Mouse (Mus musculus): ENCODE results near the gene Rrp7a. TPM values are rescaled to one million over a fixed set of nuclear protein-coding genes. Genes with fewer than 3 reads are reported as not detected.
"Not testable (repeated sequence)": the region's sequence is repeated elsewhere in the genome, so short reads cannot be mapped to it uniquely, and the experiment has no call there.

Gene Rrp7a
- total RNA-seq, 2 experiments from 2014 or later: 37.3 to 46.2 TPM

- no peak for DNase-seq
- intact Hi-C loops (cut with DNase I): loop anchor here (5.0 kb wide), 2 partner anchors 214 to 359 kb away; no protein-coding TSS in a partner anchor
These were observed 36.1 kb upstream of the Rrp7a start for GRCm38 (mm10) chr15:83158587-83159160.

- DNase-seq: no peak
- intact Hi-C loops (cut with DNase I): loop anchor here (1.0 to 5.0 kb wide), 4 partner anchors 15 to 360 kb away; partner anchors contain the start of gene Cyb5r3
These were observed 35.1 kb upstream of the Rrp7a start for GRCm38 (mm10) chr15:83157667-83158064.

- intact Hi-C loops (cut with DNase I): loop anchor here (1.0 to 5.0 kb wide), 4 partner anchors 15 to 360 kb away; partner anchors contain the start of gene Cyb5r3
- DNase-seq: peak; percentile 75 to 87
These were observed 34.5 kb upstream of the Rrp7a start for GRCm38 (mm10) chr15:83156929-83157666.

DNA sequence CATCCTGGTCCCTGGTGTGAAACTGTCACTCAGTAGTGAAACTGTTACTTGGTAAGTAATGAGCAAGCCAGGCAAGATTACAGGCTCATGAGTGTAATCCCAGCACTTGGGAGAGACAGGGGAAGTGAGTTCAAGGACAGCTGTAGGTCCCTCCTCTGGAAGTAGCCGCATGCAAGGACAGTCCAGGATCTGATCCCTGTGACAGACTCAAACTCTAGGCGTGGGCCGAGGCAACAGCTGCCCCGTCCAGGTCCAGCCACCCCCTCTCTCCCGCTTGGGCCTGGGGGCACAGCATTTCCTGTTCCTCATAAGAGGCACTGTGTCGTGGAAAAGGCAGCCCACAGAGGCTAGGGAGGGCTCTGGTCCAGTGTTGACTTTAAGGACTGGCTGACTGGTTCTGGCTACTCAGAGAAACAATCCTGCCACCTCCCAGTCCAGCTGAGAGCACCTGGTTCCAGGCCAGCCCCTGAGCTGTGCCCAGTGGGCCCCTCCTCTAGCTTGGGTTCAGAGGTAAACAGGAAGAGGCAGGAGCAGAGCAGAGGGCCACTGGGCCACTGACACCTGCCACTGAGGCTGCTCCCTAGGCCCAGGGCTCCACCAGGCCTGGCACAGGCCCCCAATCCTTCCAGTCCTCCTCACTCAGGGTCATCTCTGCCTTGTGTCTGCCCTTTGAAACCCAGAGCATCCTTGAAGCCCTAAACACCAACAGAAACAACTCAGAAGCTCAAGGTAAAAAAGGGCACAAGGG lies 33.2 kb upstream of the Rrp7a start:
- no peak for DNase-seq
- intact Hi-C loops (cut with DNase I): loop anchor here (5.0 kb wide), 2 partner anchors 216 to 361 kb away; no protein-coding TSS in a partner anchor

DNA sequence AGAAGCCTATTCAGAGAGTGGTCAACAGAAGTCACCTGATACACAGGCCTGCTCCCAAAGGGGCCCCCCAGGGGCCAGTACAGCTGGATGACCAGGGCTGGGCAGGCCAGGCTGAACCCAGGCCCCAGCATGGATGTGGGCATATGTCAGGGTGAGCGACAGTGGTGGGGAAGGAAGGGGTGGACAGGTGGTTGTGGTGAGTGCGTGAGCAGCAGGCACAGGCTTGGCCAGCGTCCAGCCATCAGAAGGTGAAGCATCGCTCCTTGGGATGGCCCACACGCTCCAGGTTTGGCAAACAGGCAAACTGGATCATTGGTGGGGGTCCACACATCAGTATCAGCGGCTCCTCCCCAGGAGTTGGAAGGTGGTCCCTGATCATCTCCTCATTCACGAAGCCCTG lies 31.7 kb upstream of the Rrp7a start:
- intact Hi-C loops (cut with DNase I): no loop called here
- no peak for DNase-seq

GRCm38 (mm10) chr15:83150694-83151093 lies 28.1 kb upstream of the Rrp7a start:
- intact Hi-C loops (cut with DNase I): no loop called here
- DNase-seq: no peak

GRCm38 (mm10) chr15:83150073-83150442 lies 27.5 kb upstream of the Rrp7a start:
- no peak for DNase-seq
- intact Hi-C loops (cut with DNase I): no loop called here

- intact Hi-C loops (cut with DNase I): loop anchor here (2.0 kb wide), 1 partner anchor 25 kb away; no protein-coding TSS in a partner anchor
- DNase-seq: peak; percentile 98 to 99
These were observed 26.8 kb upstream of the Rrp7a start, which contains the start of gene Poldip3 for GRCm38 (mm10) chr15:83149196-83150072. Gene Poldip3 (minus strand): TSS chr15:83149384.

DNA sequence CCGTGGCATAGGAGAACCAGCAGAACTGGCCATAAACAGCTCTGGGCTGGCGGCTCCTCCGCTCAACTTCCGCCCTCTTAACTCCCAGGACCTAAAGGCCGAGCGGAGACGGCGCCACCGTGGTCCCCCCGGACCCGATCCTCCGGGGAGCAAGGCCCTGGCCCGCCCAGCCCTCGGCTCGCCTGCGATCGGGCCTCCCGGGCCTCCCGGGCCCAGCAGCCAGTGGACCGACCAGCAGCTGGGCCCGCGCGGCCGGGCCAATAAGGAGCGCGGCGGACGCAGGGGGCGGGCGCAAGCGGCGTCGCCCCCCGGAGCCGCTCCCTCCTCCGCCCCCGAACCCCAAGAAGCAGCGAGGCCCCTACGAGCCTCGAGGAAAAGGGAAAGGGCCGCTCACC lies 26.2 kb upstream of the Rrp7a start:
- no peak for DNase-seq
- intact Hi-C loops (cut with DNase I): loop anchor here (2.0 kb wide), 1 partner anchor 24 kb away; no protein-coding TSS in a partner anchor

DNA sequence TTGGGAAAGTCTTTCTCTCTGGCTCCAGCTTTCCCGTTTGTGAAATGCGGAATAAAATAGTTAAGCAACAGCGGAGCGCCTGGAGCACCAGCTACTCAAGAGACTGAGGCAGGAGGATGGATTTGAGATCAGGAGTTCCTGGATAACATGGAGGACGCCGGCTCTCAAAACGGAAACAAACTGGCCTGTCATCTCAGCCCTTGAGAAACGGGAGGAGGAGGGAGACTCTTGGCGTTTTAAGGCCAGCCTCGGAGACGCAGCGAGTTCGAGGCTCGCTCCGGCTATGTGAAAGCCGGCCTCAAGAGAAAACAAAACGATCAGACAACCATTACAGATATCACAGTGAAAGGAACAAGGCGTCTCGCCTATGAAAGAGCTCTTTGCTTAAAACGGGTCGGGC lies 25.8 kb upstream of the Rrp7a start:
- intact Hi-C loops (cut with DNase I): loop anchor here (2.0 kb wide), 1 partner anchor 24 kb away; no protein-coding TSS in a partner anchor
- no peak for DNase-seq

DNA sequence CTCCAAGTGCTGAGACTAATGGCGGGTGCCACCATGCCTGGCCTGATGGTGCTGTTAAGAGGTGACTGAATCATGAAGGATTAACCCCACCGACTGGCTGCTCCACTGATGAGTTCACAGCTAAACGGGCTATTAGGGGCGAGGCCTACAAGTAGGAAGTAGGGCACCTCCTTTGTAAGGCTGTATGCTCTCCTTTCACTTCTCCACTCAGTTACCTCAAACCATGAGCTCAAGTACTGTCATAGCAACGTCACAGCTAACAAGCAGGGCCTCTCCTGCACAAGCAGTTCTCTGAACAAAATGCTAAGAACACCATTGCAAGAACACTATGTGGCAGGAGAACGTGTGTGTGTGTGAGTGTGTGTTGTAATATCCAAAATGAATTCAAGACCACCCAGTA lies 22.9 kb upstream of the Rrp7a start:
- no peak for DNase-seq
- intact Hi-C loops (cut with DNase I): no loop called here

GRCm38 (mm10) chr15:83142861-83143260 lies 20.3 kb upstream of the Rrp7a start:
- intact Hi-C loops (cut with DNase I): no loop called here
- DNase-seq: no peak

- DNase-seq: no peak
- intact Hi-C loops (cut with DNase I): no loop called here
These were observed 13.1 kb upstream of the Rrp7a start for GRCm38 (mm10) chr15:83135654-83136053.

DNA sequence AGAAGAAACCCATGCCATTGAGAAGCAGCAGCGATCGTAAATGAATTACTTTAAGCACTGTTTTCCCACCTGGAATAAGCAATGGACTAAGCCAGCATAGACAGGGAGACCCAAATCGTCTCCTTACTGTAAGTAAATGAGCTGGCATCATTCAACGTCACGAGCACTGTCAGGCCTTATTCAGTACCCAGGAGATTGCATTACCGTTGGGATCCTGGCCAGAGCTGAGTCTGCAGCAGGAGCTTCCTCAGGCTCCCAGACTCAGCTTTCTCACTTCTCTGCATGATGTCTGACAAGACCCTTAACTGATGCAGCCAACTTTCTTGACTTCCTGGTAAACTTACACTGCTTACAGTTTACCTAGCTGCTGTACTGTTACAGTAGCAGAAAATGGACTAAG lies 12.1 kb upstream of the Rrp7a start:
- no peak for DNase-seq
- intact Hi-C loops (cut with DNase I): no loop called here

- DNase-seq: no peak
- intact Hi-C loops (cut with DNase I): no loop called here
These were observed 7.1 kb upstream of the Rrp7a start for GRCm38 (mm10) chr15:83129530-83130231.

GRCm38 (mm10) chr15:83127037-83127436 lies 4.4 kb upstream of the Rrp7a start:
- intact Hi-C loops (cut with DNase I): not testable (repeated sequence)
- peak; percentile 25 to 29 for DNase-seq

- intact Hi-C loops (cut with DNase I): no loop called here
- no peak for DNase-seq
These were observed 4.0 kb upstream of the Rrp7a start for GRCm38 (mm10) chr15:83126582-83126981.

DNA sequence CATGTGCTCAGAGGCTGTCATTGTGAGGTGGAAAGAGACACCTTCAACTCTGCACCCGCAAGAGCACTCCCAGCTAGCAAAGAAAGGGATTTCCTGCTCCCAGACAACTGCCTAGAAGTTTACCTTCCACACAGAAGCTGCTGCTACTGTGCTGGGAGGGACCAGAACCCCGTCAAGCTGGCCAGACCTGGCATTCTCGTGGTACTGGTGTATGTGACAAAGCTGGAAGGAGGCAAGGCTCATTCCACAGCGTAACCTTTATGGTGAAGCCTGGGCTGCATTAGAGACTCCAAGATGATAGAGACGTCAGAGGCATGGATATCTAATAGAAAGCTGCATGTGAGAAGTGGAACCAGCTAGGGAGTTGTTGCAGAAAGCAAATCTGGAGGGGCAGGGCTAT lies 2.0 kb upstream of the Rrp7a start:
- DNase-seq: no peak
- intact Hi-C loops (cut with DNase I): loop anchor here (2.0 kb wide), 1 partner anchor 24 kb away; the partner anchor contains the start of gene Poldip3

- intact Hi-C loops (cut with DNase I): no loop called here
- DNase-seq: peak; percentile 39 to 43
These were observed 664 bp downstream of the Rrp7a start for GRCm38 (mm10) chr15:83121709-83122565.
